In genomic region chr4:126275681-126276131, GRCm38 (mm10) we compare ENCODE assay signal across 14 mouse cellular contexts. TPM values are rescaled to one million over a fixed set of nuclear protein-coding genes. Genes with fewer than 3 reads are reported as not detected.
DNase-seq lines count a peak whose midpoint lies in the region; TF ChIP-seq lines count a peak whose summit lies in the region.
"Had no signal": no experiment of that assay in that cellular context is flagged by ENCODE, and none has a peak within 500 bp of the region (broad histone marks: within the 10 kb centered on the region; RNA-seq: fewer than 3 reads in every experiment).

No protein-coding gene starts in this region.

- no peak for TF ChIP-seq CTCF in embryonic fibroblast, embryonic 13.5 days (IDR thresholded peaks at IDR 0.05; ENCODE audit: borderline replicate concordance, insufficient read depth, low read length)

- H3K4me3 ChIP-seq in embryonic fibroblast, embryonic 13.5 days (ENCODE audit: insufficient read depth, low read length): no peak overlapping the region
- no peak overlapping the region for H3K4me3 ChIP-seq in forebrain, embryonic 10.5 days
- H3K4me3 ChIP-seq: embryonic facial prominence, embryonic 12.5 days; midbrain, embryonic 13.5 days had no signal

- no peak for TF ChIP-seq POLR2A in embryonic fibroblast, embryonic 13.5 days (IDR thresholded peaks at IDR 0.05; ENCODE audit: low read depth, low read length)

- peak; percentile 65 to 86 for DNase-seq in adrenal gland, adult (ENCODE audit: inconsistent age in 2 of 2, low spot score in 1 of 2)
- no peak for DNase-seq in adrenal gland, postnatal 4 days (ENCODE audit: low spot score in 2 of 2)
- DNase-seq in kidney, postnatal 10 days: peak; percentile 63
- DNase-seq in kidney, postnatal 25 days: no peak
- peak; percentile 60 to 72 for DNase-seq in adrenal gland, postnatal 36 days
- no peak for DNase-seq in forebrain, embryonic 10.5 days (ENCODE audit: extremely low spot score, low spot score)
- DNase-seq in urinary bladder, adult 18-20 months (ENCODE audit: low spot score in 2 of 2): no peak
- DNase-seq: liver, postnatal 0 days; thymus, postnatal 36 days had no signal

- no peaks in the 10 kb centered on the region for H3K4me1 ChIP-seq in embryonic fibroblast, embryonic 13.5 days (ENCODE audit: control insufficient read depth, insufficient read depth, low read length)
- peaks cover 22% of the 10 kb centered on the region for H3K4me1 ChIP-seq in forebrain, embryonic 10.5 days

- peaks cover 10% of the 10 kb centered on the region; the same call in 1 of the 2 replicates for H3K27me3 ChIP-seq in forebrain, embryonic 10.5 days (ENCODE audit: poor library complexity, severe bottlenecking)
- H3K27me3 ChIP-seq: embryonic facial prominence, embryonic 12.5 days; midbrain, embryonic 13.5 days had no signal

- H3K9me3 ChIP-seq in forebrain, embryonic 10.5 days: no peaks in the 10 kb centered on the region
- H3K9me3 ChIP-seq: embryonic facial prominence, embryonic 12.5 days; midbrain, embryonic 13.5 days had no signal

- H3K36me3 ChIP-seq in forebrain, embryonic 10.5 days (replicated peaks): peaks cover 44% of the 10 kb centered on the region

- 94% methylated on average over 13 of the region's 13 CpGs for WGBS in forebrain, embryonic 10.5 days

- H3K27ac ChIP-seq in embryonic fibroblast, embryonic 13.5 days (ENCODE audit: insufficient read depth, low read length): peak overlapping the region; percentile 17; the same call in 1 of the 2 replicates
- no peak overlapping the region for H3K27ac ChIP-seq in forebrain, embryonic 10.5 days
- H3K27ac ChIP-seq: embryonic facial prominence, embryonic 12.5 days; midbrain, embryonic 13.5 days had no signal

RNA-seq across cellular contexts. Expression of gene Col8a2, which starts 10.9 kb away (rescaled TPM):
- total RNA-seq in adrenal gland, postnatal 4 days (2021): 10 to 100 TPM in 1 of 2 experiments, 1 to 10 TPM in 1; 9.3 to 12.8 TPM
- 1 to 10 TPM; 3.0 to 3.2 TPM for total RNA-seq in adrenal gland, postnatal 36 days (2021)
- polyA plus RNA-seq in embryonic fibroblast, embryonic 13.5 days (2011; ENCODE audit: insufficient read length, low read depth, missing spikeins): 7.7 and 40.4 TPM in 2 replicates
- 5.9 and 6.8 TPM in 2 replicates for polyA plus RNA-seq in forebrain, embryonic 10.5 days (2016; fragmentation: Nextera tagmentation; extraction: Ambion mirVana)
- total RNA-seq: MEL; neutrophil, adult 5-6 weeks had no signal

RNA-seq across cellular contexts. Expression of gene Trappc3, which starts 13.6 kb away (rescaled TPM):
- 10 to 100 TPM; 70.0 to 75.4 TPM for total RNA-seq in adrenal gland, postnatal 4 days (2021)
- 10 to 100 TPM; 88.7 to 96.5 TPM for total RNA-seq in adrenal gland, postnatal 36 days (2021)
- polyA plus RNA-seq in embryonic fibroblast, embryonic 13.5 days (2011; ENCODE audit: insufficient read length, low read depth, missing spikeins): 96.6 and 102 TPM in 2 replicates
- 84.8 and 86.8 TPM in 2 replicates for polyA plus RNA-seq in forebrain, embryonic 10.5 days (2016; fragmentation: Nextera tagmentation; extraction: Ambion mirVana)

RNA-seq across cellular contexts. Expression of gene Map7d1, which starts 19.6 kb away (rescaled TPM):
- 10 to 100 TPM; 64.1 to 70.7 TPM for total RNA-seq in adrenal gland, postnatal 4 days (2021)
- 10 to 100 TPM; 47.7 to 84.9 TPM for total RNA-seq in adrenal gland, postnatal 36 days (2021)
- 83.0 and 98.9 TPM in 2 replicates for polyA plus RNA-seq in embryonic fibroblast, embryonic 13.5 days (2011; ENCODE audit: insufficient read length, low read depth, missing spikeins)
- polyA plus RNA-seq in forebrain, embryonic 10.5 days (2016; fragmentation: Nextera tagmentation; extraction: Ambion mirVana): 45.6 and 47.1 TPM in 2 replicates

RNA-seq across cellular contexts. Expression of gene Adprhl2, which starts 45.8 kb away (rescaled TPM):
- total RNA-seq in adrenal gland, postnatal 4 days (2021): 10 to 100 TPM; 41.3 to 42.0 TPM
- total RNA-seq in adrenal gland, postnatal 36 days (2021): 10 to 100 TPM; 31.2 to 34.2 TPM
- polyA plus RNA-seq in embryonic fibroblast, embryonic 13.5 days (2011; ENCODE audit: insufficient read length, low read depth, missing spikeins): 15.9 and 16.7 TPM in 2 replicates
- 91.6 TPM in 2 replicates for polyA plus RNA-seq in forebrain, embryonic 10.5 days (2016; fragmentation: Nextera tagmentation; extraction: Ambion mirVana)

RNA-seq across cellular contexts. Expression of gene Tekt2, which starts 49.8 kb away (rescaled TPM):
- total RNA-seq in adrenal gland, postnatal 4 days (2021): 1 to 10 TPM; 4.0 to 5.0 TPM
- total RNA-seq in adrenal gland, postnatal 36 days (2021): 1 to 10 TPM; 1.4 TPM
- polyA plus RNA-seq in embryonic fibroblast, embryonic 13.5 days (2011; ENCODE audit: insufficient read length, low read depth, missing spikeins): 3.1 and 3.9 TPM in 2 replicates
- polyA plus RNA-seq in forebrain, embryonic 10.5 days (2016; fragmentation: Nextera tagmentation; extraction: Ambion mirVana): 2.3 TPM in 2 replicates
- total RNA-seq: MEL; neutrophil, adult 5-6 weeks had no signal

Comparison
In these comparisons a context has a peak if more than half of its experiments do, and no peak if none do; other contexts are left out.
1. DNase-seq: peak in adrenal gland, adult (2 of 2), kidney, postnatal 10 days (single experiment) and adrenal gland, postnatal 36 days (2 of 2); none in adrenal gland, postnatal 4 days (0 of 2), kidney, postnatal 25 days (0 of 2), forebrain, embryonic 10.5 days (single experiment) and urinary bladder, adult 18-20 months (0 of 2).